Mouse (Mus musculus) CH12.LX (cell line): Measurements from ENCODE around the gene Sptbn4. TPM values are rescaled to one million over a fixed set of nuclear protein-coding genes. Genes with fewer than 3 reads are reported as not detected.

ENCODE experiments used
- DNase-seq: peaks from one replicate; pipeline ENCODE4 v3.0.0-alpha.2; 2013; ENCODE audit errors: extremely low read depth
- H3K27ac ChIP-seq: 2 replicates; pipeline ENCODE4 v1.5.1; 2012; ENCODE audit warnings: low read depth, mild to moderate bottlenecking, control low read depth, moderate library complexity; ENCODE audit not compliant: insufficient read depth
- H3K27me3 ChIP-seq: replicated peaks from 2 replicates; pipeline ENCODE3; 2012; ENCODE audit warnings: inconsistent platforms
- H3K36me3 ChIP-seq, 2 experiments: replicated peaks in 1 of 2; 2 replicates each; pipeline versions ENCODE3 to v1.6.1; 2012; ENCODE audit warnings: inconsistent platforms in 1 of 2, low read length in 1 of 2, mild to moderate bottlenecking in 1 of 2, mixed read lengths in 1 of 2, moderate library complexity in 1 of 2; ENCODE audit not compliant: control insufficient read depth in 1 of 2, insufficient read depth in 1 of 2
- H3K4me1 ChIP-seq, 2 experiments: 2 replicates each; pipeline ENCODE4 v1.6.1; 2012; ENCODE audit warnings: inconsistent platforms in 1 of 2, moderate library complexity in 1 of 2; ENCODE audit not compliant: insufficient read depth in 2 of 2, control insufficient read depth in 1 of 2
- H3K4me2 ChIP-seq: 2 replicates; pipeline ENCODE4 v1.6.1; 2012; ENCODE audit warnings: low read depth, mild to moderate bottlenecking, control low read depth; ENCODE audit not compliant: poor library complexity, insufficient read depth, severe bottlenecking
- H3K4me3 ChIP-seq, 3 experiments: fragments of 150-350 bp in 1 of 3; sonication (generic) in 1 of 3; replicated peaks in 1 of 3; 2 replicates each; pipeline versions ENCODE3 to v1.5.1; 2011 to 2012; ENCODE audit warnings: low read depth in 2 of 3, low read length in 2 of 3, mild to moderate bottlenecking in 2 of 3, moderate library complexity in 2 of 3, control low read depth in 1 of 3, improper control_type of control experiment in 1 of 3, inconsistent platforms in 1 of 3, mixed read lengths in 1 of 3; ENCODE audit not compliant: poor library complexity in 1 of 3
- H3K79me2 ChIP-seq: replicated peaks from 2 replicates; pipeline ENCODE4 v1.6.1; 2012; ENCODE audit warnings: mild to moderate bottlenecking, moderate library complexity; ENCODE audit not compliant: control insufficient read depth, poor library complexity, insufficient read depth, severe bottlenecking; ENCODE audit errors: extremely low read depth
- H3K9ac ChIP-seq: 2 replicates; pipeline ENCODE4 v1.6.1; 2012; ENCODE audit warnings: low read depth, mild to moderate bottlenecking, control low read depth, moderate library complexity; ENCODE audit not compliant: insufficient read depth
- H3K9me3 ChIP-seq: replicated peaks from 2 replicates; pipeline ENCODE3; 2012; ENCODE audit warnings: low read length, inconsistent platforms, mixed read lengths
- BHLHE40 ChIP-seq: IDR thresholded peaks from 2 replicates; pipeline ENCODE4 v1.6.1; 2011; ENCODE audit warnings: mild to moderate bottlenecking, low read depth, low read length, improper control_type of control experiment
- CHD1 ChIP-seq: IDR thresholded peaks from 2 replicates; pipeline ENCODE4 v1.6.1; 2012; ENCODE audit warnings: low read depth, low read length, improper control_type of control experiment, inconsistent platforms
- CHD2 ChIP-seq: IDR thresholded peaks from 2 replicates; pipeline ENCODE4 v1.6.1; 2011; ENCODE audit warnings: low read length, improper control_type of control experiment
- CTCF ChIP-seq, 2 experiments: IDR thresholded peaks in 1 of 2; conservative IDR thresholded peaks in 1 of 2; 2 replicates each; pipeline ENCODE4 v1.5.1; 2011 to 2012; ENCODE audit warnings: low read depth in 2 of 2, low read length in 2 of 2, improper control_type of control experiment in 1 of 2, inconsistent platforms in 1 of 2, mild to moderate bottlenecking in 1 of 2, moderate library complexity in 1 of 2
- E2F4 ChIP-seq: IDR thresholded peaks from 2 replicates; pipeline ENCODE4 v1.6.1; 2011; ENCODE audit warnings: low read depth, low read length, improper control_type of control experiment; ENCODE audit not compliant: insufficient replicate concordance
- ELF1 ChIP-seq: IDR thresholded peaks from 2 replicates; pipeline ENCODE4 v1.6.1; 2014; ENCODE audit warnings: low read depth, mild to moderate bottlenecking, inconsistent platforms, low read length, improper control_type of control experiment
- EP300 ChIP-seq: IDR thresholded peaks from 2 replicates; pipeline ENCODE4 v1.6.1; 2011; ENCODE audit warnings: low read length, improper control_type of control experiment
- GABPA ChIP-seq: IDR thresholded peaks from 2 replicates; pipeline ENCODE4 v1.6.1; 2012; ENCODE audit warnings: low read depth, low read length, improper control_type of control experiment, inconsistent platforms; ENCODE audit not compliant: insufficient replicate concordance
- HCFC1 ChIP-seq: IDR thresholded peaks from 2 replicates; pipeline ENCODE4 v1.6.1; 2012; ENCODE audit warnings: low read depth, mild to moderate bottlenecking, inconsistent platforms, low read length, improper control_type of control experiment
- IRF4 ChIP-seq: IDR thresholded peaks from 2 replicates; pipeline ENCODE4 v1.6.1; 2014; ENCODE audit warnings: low read depth, mild to moderate bottlenecking, inconsistent platforms, low read length, improper control_type of control experiment
- JUN ChIP-seq: IDR thresholded peaks from 2 replicates; pipeline ENCODE4 v1.6.1; 2011; ENCODE audit warnings: low read depth, mild to moderate bottlenecking, low read length, improper control_type of control experiment, moderate library complexity; ENCODE audit not compliant: insufficient read depth
- JUND ChIP-seq: conservative IDR thresholded peaks from 2 replicates; pipeline ENCODE4 v1.6.1; 2011; ENCODE audit warnings: low read depth, low read length, improper control_type of control experiment
- KAT2A ChIP-seq: IDR thresholded peaks from 2 replicates; pipeline ENCODE4 v1.6.1; 2012; ENCODE audit warnings: low read length, improper control_type of control experiment, inconsistent platforms; ENCODE audit not compliant: insufficient replicate concordance
- MAFK ChIP-seq: IDR thresholded peaks from 2 replicates; pipeline ENCODE4 v1.6.1; 2011; ENCODE audit warnings: low read length, improper control_type of control experiment; ENCODE audit not compliant: insufficient replicate concordance
- MAX ChIP-seq: IDR thresholded peaks from 2 replicates; pipeline ENCODE4 v1.6.1; 2011; ENCODE audit warnings: low read length, improper control_type of control experiment
- MAZ ChIP-seq: IDR thresholded peaks from 2 replicates; pipeline ENCODE4 v1.6.1; 2012; ENCODE audit warnings: low read depth, mild to moderate bottlenecking, inconsistent platforms, low read length, improper control_type of control experiment, moderate library complexity
- MEF2A ChIP-seq: IDR thresholded peaks from 2 replicates; pipeline ENCODE4 v1.6.1; 2014; ENCODE audit warnings: low read depth, mild to moderate bottlenecking, inconsistent platforms, low read length, improper control_type of control experiment, borderline replicate concordance
- MXI1 ChIP-seq: IDR thresholded peaks from 2 replicates; pipeline ENCODE4 v1.6.1; 2011; ENCODE audit warnings: mild to moderate bottlenecking, low read depth, low read length, improper control_type of control experiment
- NRF1 ChIP-seq: IDR thresholded peaks from 2 replicates; pipeline ENCODE4 v1.6.1; 2014; ENCODE audit warnings: low read depth, mild to moderate bottlenecking, inconsistent platforms, low read length, improper control_type of control experiment, moderate library complexity
- POLR2AphosphoS2 ChIP-seq: IDR thresholded peaks from 2 replicates; pipeline ENCODE4 v1.6.1; 2011; ENCODE audit warnings: low read depth, low read length, improper control_type of control experiment
- RAD21 ChIP-seq: IDR thresholded peaks from 2 replicates; pipeline ENCODE4 v1.6.1; 2011; ENCODE audit warnings: low read depth, mild to moderate bottlenecking, low read length, improper control_type of control experiment, moderate library complexity
- RCOR1 ChIP-seq: conservative IDR thresholded peaks from 2 replicates; pipeline ENCODE4 v1.6.1; 2012; ENCODE audit warnings: low read depth, mild to moderate bottlenecking, inconsistent platforms, low read length, improper control_type of control experiment
- TCF12 ChIP-seq: IDR thresholded peaks from 2 replicates; pipeline ENCODE4 v1.6.1; 2014; ENCODE audit warnings: low read depth, mild to moderate bottlenecking, inconsistent platforms, low read length, improper control_type of control experiment
- UBTF ChIP-seq: IDR thresholded peaks from 2 replicates; pipeline ENCODE4 v1.6.1; 2012; ENCODE audit warnings: low read depth, mild to moderate bottlenecking, inconsistent platforms, low read length, improper control_type of control experiment, moderate library complexity
- USF1 ChIP-seq: IDR thresholded peaks from 2 replicates; pipeline ENCODE4 v1.6.1; 2014; ENCODE audit warnings: low read depth, mild to moderate bottlenecking, inconsistent platforms, low read length, improper control_type of control experiment
- ZKSCAN1 ChIP-seq: IDR thresholded peaks from 2 replicates; pipeline ENCODE4 v1.6.1; 2012; ENCODE audit warnings: low read depth, inconsistent platforms, low read length, improper control_type of control experiment, borderline replicate concordance
- ZMIZ1 ChIP-seq: IDR thresholded peaks from 2 replicates; pipeline ENCODE4 v1.6.1; 2012; ENCODE audit warnings: low read depth, mild to moderate bottlenecking, inconsistent platforms, low read length, improper control_type of control experiment
- ZNF384 ChIP-seq: IDR thresholded peaks from 2 replicates; pipeline ENCODE4 v1.6.1; 2012; ENCODE audit warnings: low read depth, low read length, improper control_type of control experiment, inconsistent platforms
- dilution Hi-C: fragments of 300-500 bp; cut with MboI; formaldehyde crosslinking; loops from 2 replicates; pipeline ENCODE4 v1.14.3; 2020; ENCODE audit warnings: low sequenced_read_pairs; ENCODE audit not compliant: extremely low pct_unique_long_range_greater_than_20kb, extremely low pct_ligation_motif_present
- in situ Hi-C: fragments of 300-500 bp; cut with MboI; formaldehyde crosslinking; loops from 3 replicates; pipeline ENCODE4 v1.14.3; 2019; ENCODE audit warnings: low sequenced_read_pairs, low pct_ligation_motif_present, low pct_unique_long_range_greater_than_20kb, mixed read lengths
- polyA plus RNA-seq: library from polyadenylated mRNA; unstranded; fragments of >175 nt; gene quantifications from 2 replicates; pipeline ENCODE4 v1.2.1, GENCODE M21; 2012; ENCODE audit warnings: low read depth; ENCODE audit not compliant: insufficient read length
- total RNA-seq, 2 experiments: library from RNA; depleted of rRNA; stranded (reverse); fragments of 300-350 nt in 1 of 2; fragments of >200 nt in 1 of 2; gene quantifications; 2 replicates each; pipeline ENCODE4 v1.2.3; 2012 to 2014

Sptbn4 gene
- total and polyA plus RNA-seq, 3 experiments: 0.21 to 0.38 (median 0.24) TPM

GRCm38 (mm10) chr7:27487740-27488268 lies 40.3 kb upstream of the Sptbn4 start:
- Histone ChIP-seq H3K79me2 (no peaks in the 10 kb centered on the region), H3K4me1 (peaks cover 5 to 40% of the 10 kb centered on the region in 2 experiments), H3K9me3 (no peaks in the 10 kb centered on the region), H3K36me3 (peaks cover 0 to 10% of the 10 kb centered on the region in 2 experiments), H3K4me2 (peak overlapping the region; percentile 87), H3K9ac (peak overlapping the region; percentile 76), H3K27ac (no peak overlapping the region), H3K27me3 (no peaks in the 10 kb centered on the region), H3K4me3 (peak overlapping the region; percentile 59 to 78 (median 69))
- in situ Hi-C loops: no loop called here
- DNase-seq: no peak
- dilution Hi-C loops: no loop called here
- TF ChIP-seq ZNF384 (peak; percentile 79), ZKSCAN1 (no peak), NRF1 (peak; percentile 59)

DNA sequence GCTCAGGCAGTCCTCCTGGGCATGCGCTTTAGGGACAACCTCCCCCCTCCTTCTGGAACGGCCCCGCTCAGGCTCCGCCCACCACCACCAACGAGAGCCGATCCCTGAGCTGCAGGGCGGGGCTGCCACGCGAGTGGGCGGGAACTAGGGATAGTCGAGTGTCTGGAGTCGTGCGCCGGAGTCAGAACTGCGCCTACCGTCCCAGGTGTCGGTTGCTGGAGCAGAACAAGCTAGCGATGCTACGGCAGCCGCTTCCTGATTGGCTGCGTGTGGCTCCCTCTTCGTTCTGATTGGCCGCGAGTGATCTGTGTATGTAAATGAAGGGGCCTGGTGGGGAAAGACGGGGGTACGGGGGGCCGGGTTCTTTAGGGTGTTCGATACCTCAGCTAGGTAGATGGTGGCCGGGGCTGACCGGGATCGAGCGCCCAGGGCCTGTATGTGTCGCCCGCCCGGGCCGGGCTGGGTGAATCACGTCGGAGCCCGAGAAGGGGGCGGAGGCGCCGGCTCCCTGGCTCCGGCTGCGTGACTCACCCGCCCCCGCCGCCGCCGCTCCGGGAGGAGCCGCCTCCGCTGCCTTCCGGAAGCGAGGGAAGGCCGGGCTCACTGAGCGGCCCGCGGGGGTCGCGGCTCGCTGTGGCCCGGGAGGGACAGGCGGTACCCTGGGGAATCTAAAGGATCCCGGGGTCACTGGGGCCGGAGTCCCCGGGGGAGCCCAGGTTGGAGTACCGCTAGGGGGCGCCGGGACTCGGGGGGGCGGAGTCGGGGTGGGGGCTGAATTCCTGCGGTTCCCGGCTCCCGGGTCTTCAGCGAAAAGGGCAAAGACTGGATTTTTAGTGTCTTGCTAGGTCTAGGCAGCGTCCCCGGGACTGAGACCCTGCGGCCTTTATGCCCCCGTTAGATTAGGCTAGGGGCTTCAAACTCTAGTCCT lies 39.5 kb upstream of the Sptbn4 start, which contains the start of gene Sertad1:
Sertad1 (plus strand) TSS at position 141 of the 928 bp plus-strand sequence.
- DNase-seq: peak; percentile 99
- in situ Hi-C loops (no loop called here), dilution Hi-C loops (no loop called here)
- no peaks in the 10 kb centered on the region for H3K9me3 ChIP-seq
- peak within 1 kb of the TSS; percentile 59 to 78 (median 69) for H3K4me3 ChIP-seq
- H3K4me1 ChIP-seq: peaks cover 5 to 47% of the 10 kb centered on the region in 2 experiments
- peaks cover 0 to 10% of the 10 kb centered on the region in 2 experiments for H3K36me3 ChIP-seq
- H3K79me2 ChIP-seq: no peaks in the 10 kb centered on the region
- H3K27ac ChIP-seq: peak within 1 kb of the TSS; percentile 31
- peak within 1 kb of the TSS; percentile 87 for H3K4me2 ChIP-seq
- H3K27me3 ChIP-seq: no peaks in the 10 kb centered on the region
- peak within 1 kb of the TSS; percentile 77 for H3K9ac ChIP-seq
- peak in 1 of 2 experiments; percentile 61; a peak in 2 of 4 replicates for TF ChIP-seq CTCF (conservative IDR thresholded peaks at IDR 0.05 in 1 of 2, IDR thresholded peaks at IDR 0.05 in 1 of 2; ENCODE audit: low read depth in 2 of 2, low read length in 2 of 2)
- TF ChIP-seq RCOR1: no peak
- no peak for TF ChIP-seq CHD1
- no peak for TF ChIP-seq ZNF384
- TF ChIP-seq MEF2A: no peak; the same call in 1 of the 2 replicates
- TF ChIP-seq BHLHE40: peak; percentile 60
- no peak; the same call in 1 of the 2 replicates for TF ChIP-seq HCFC1
- TF ChIP-seq CHD2: peak; percentile 58; the same call in 1 of the 2 replicates
- TF ChIP-seq RAD21: no peak
- no peak for TF ChIP-seq JUN
- 0 out of 2 replicates have a peak, but pooled peaks have one; percentile 12 for TF ChIP-seq UBTF
- TF ChIP-seq MXI1: peak; percentile 57
- peak; percentile 97 for TF ChIP-seq POLR2AphosphoS2
- TF ChIP-seq ZMIZ1: peak; percentile 95
- TF ChIP-seq JUND: no peak
- peak; percentile 19; the same call in 1 of the 2 replicates for TF ChIP-seq IRF4
- no peak for TF ChIP-seq GABPA
- 0 out of 2 replicates have a peak, but pooled peaks have one; percentile 4 for TF ChIP-seq KAT2A
- no peak for TF ChIP-seq USF1
- TF ChIP-seq MAX: peak; percentile 59
- TF ChIP-seq ZKSCAN1: no peak
- TF ChIP-seq EP300: no peak
- peak; percentile 70; the same call in 1 of the 2 replicates for TF ChIP-seq E2F4
- TF ChIP-seq TCF12: peak; percentile 94
- TF ChIP-seq MAFK: no peak
- TF ChIP-seq ELF1: peak; percentile 70
- TF ChIP-seq MAZ: peak; percentile 85
